Comparison of ENCODE assay signal across 14 mouse cellular contexts in genomic region chr7:30439734-30440133, GRCm38 (mm10). TPM values are rescaled to one million over a fixed set of nuclear protein-coding genes. Genes with fewer than 3 reads are reported as not detected.
"Had no signal": no experiment of that assay in that cellular context is flagged by ENCODE, and none has a peak within 500 bp of the region (broad histone marks: within the 10 kb centered on the region; RNA-seq: fewer than 3 reads in every experiment).

No protein-coding gene starts in this region.

- ATAC-seq: lung, postnatal 0 days; midbrain, embryonic 15.5 days had no signal

- H3K9ac ChIP-seq: liver, embryonic 15.5 days; midbrain, embryonic 15.5 days; neural tube, embryonic 15.5 days had no signal

- H3K27ac ChIP-seq: kidney, postnatal 0 days; limb, embryonic 10.5 days; liver, embryonic 15.5 days; midbrain, embryonic 15.5 days; neural tube, embryonic 15.5 days had no signal

- DNase-seq: kidney, adult 9 months; kidney, postnatal 36 days; lung, adult 2 months; lung, postnatal 36 days; right cerebral cortex, adult 18-20 months; right cerebral cortex, postnatal 25 days; thymus, postnatal 36 days had no signal

- H3K27me3 ChIP-seq: midbrain, embryonic 15.5 days; neural tube, embryonic 15.5 days had no signal

- H3K4me2 ChIP-seq: liver, embryonic 11.5 days; liver, embryonic 15.5 days; midbrain, embryonic 15.5 days; neural tube, embryonic 15.5 days had no signal

- H3K9me3 ChIP-seq: limb, embryonic 10.5 days; liver, embryonic 15.5 days; midbrain, embryonic 15.5 days; neural tube, embryonic 15.5 days had no signal

- H3K36me3 ChIP-seq: limb, embryonic 10.5 days; liver, embryonic 15.5 days had no signal

- H3K4me3 ChIP-seq: limb, embryonic 10.5 days; liver, embryonic 15.5 days; midbrain, embryonic 15.5 days; neural tube, embryonic 15.5 days had no signal

RNA-seq across cellular contexts. Expression of gene Kirrel2, which starts 17.8 kb away (rescaled TPM):
- polyA plus RNA-seq: limb, embryonic 10.5 days; lung, adult 2 months; lung, postnatal 0 days had no signal

RNA-seq across cellular contexts. Expression of gene Nphs1, which starts 18.4 kb away (rescaled TPM):
- polyA plus RNA-seq: limb, embryonic 10.5 days; lung, adult 2 months had no signal

RNA-seq across cellular contexts. Expression of gene Hcst, which starts 20.1 kb away (rescaled TPM):
- polyA plus RNA-seq: limb, embryonic 10.5 days had no signal
